Mouse (Mus musculus): ENCODE results near the gene Gm10197.

Gene Gm10197

GRCm38 (mm10) chr19:53359160-53360033 is 12.2 kb downstream of the Gm10197 start:
- DNase-seq (ENCODE audit: low read depth): no peak

DNA sequence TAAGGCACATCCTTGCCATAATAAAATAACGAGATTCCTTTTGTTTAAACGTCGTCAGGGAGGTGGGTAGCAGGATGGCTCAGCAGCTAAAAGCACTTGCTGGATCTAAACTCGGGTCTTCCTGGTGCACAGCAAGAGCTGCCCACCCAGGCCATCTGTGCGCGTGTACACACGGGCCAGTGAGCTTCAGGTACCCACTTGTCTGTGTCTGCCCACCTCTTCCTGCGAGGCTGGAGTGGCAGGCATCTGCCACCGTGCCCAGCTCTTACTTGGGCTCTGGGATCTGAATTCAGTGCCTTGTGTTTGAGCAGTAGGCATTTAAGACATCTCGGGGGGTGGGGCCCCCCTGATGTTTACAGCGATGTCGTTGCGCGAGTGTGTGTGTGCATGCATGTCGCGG is 16.5 kb downstream of the Gm10197 start:
- DNase-seq (ENCODE audit: low read depth): no peak

DNA sequence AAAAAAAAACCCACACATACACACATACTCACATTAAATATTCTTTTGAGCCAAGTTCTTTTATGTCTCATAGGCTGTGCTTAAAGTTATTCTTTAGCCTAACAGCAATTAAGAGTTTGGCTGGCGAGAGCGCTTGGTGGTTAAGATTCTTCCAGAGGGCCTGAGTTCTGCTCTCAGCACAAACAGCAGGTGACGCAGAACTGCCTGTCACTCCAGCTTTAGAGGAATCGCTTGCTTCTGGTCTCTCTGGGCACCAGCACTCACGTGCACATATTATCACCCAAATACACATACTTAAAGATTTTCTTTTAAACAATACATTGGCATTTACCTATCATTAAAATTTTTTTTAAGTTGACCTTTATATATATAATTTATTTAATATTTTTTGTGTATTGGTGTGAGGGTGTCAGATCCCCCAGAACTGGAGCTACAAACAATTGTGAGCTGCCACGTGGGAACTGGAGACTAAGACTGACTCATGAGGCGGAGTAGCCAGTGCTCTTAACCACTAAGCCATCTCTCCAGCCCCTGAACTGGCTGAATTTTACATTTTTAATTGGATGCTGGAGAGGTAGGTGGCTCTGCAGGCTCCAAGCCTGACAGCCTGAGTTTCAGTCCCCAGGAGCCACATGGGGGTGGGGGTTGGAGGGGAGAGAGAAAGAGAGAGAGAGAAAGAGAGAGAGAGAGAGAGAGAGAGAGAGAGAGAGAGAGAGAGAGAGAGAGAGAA is 17.1 kb downstream of the Gm10197 start:
- no peak for DNase-seq (ENCODE audit: low read depth)

- no peak for DNase-seq (ENCODE audit: low read depth)
Measured at GRCm38 (mm10) chr19:53353864-53354263, 17.7 kb downstream of the Gm10197 start.

DNA sequence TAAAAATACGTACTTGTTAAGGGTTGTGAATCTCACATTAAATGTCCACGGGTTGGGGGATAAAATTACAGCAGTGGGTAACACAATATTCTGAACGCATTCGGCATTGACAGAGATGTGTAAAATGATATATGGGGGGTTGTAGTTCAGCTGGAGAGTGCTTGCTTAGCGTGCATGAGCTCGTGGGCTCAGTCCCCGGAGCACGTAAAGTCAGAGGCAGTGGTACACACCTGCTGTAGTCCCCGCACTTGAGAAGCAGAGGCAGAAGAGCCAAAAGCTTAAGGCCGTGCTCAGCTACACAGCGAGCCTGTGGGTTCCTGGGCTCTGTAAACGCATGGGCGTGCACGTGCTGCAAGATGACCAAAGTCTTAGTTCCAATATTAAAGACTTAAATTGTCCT is 25.8 kb downstream of the Gm10197 start:
- no peak for DNase-seq (ENCODE audit: low read depth)

DNA sequence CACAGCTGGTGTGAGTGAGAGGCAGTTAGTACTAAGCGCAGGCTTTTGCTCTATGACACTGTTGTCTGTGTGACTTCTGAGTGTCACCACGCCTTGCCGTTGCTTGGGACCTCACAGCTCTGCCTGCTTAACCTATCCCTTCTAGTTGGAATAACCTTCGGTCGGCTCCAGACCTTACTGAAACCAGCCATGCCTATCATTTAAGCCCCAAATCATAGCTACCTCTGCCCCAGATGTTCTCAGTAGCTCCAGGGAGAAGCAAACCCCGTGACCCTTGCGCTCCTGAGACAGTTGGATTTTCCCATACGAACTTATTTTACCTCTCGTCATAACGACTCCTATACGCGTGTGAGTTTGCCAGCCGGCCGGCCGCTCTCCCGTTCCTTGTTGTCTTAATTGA is 27.5 kb downstream of the Gm10197 start:
- DNase-seq (ENCODE audit: low read depth): no peak

DNA sequence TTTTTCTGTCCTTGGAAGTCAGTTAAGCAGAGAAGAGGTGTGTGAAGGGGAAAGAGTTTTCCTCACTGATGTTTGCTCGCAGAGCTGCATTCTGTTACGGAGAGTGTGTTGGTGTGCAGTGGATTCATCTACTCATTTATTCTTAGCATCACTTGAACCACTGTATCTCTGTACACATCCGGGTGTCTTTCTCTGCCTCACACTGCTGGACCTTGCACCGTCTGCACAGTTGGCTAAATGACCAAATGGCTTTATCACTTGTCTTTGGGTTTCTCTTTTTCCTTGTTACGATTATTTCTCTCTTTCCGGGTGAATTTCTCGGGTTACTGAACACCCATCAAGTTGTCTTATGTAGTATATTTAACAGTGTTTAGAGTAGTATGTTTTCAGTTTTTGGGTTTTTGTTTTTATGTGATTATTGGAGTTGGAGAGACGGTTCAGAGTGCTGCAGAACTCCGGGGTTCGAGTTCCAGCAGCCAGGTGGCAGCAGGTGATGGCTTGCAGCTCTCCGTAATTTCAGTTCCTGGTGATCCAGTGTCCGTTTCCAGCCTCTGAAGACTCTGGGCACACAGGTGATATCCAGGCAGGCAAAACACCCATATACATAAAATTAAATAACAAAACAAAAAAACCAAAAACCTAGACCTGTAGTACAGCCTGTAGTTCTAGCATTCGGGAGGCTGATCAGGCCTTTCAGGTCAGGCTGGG is 28.2 kb downstream of the Gm10197 start:
- no peak for DNase-seq (ENCODE audit: low read depth)

DNA sequence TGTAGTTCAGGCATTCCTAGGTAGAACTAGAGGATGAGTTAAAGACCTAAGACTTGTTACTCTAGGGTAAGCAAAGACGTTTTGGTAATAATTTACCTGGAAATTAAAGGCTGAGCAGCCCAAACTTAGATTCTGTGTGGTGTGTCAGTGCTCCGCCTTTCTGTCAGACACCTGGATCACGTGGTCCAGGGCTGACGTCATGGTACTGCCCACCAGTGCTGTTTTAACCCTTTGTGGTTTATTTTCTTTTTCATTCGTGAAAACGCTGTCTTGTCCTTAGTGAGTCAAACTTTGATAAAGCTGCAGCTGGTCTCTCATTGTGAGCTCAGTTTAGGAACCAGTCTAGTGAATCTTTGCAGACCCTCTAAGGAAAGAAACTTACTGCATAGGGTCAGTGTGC is 31.1 kb downstream of the Gm10197 start:
- DNase-seq (ENCODE audit: low read depth): peak; percentile 17

DNA sequence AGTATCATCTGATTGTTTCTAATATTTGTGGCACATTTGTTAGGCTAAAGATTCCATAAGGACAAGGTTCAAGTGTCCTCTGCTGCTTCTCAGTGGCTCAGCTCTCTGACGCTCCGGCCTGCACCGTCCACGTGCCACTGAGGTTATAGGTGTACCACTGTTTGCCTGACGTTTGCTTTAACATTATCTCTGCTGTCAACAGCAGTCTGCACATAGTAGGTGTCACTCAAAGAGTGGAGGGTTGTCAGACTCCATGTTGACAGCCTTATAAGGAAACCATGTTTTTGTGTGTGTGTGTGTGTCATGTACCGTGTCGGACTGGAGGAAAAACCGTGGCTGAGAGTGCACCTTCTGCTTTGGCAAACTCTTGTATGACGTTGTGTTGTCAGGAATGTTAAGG is 36.3 kb downstream of the Gm10197 start:
- DNase-seq (ENCODE audit: low read depth): no peak

- DNase-seq (ENCODE audit: low read depth): no peak
Measured at GRCm38 (mm10) chr19:53333730-53334129, 37.8 kb downstream of the Gm10197 start.

GRCm38 (mm10) chr19:53331882-53332500 is 39.6 kb downstream of the Gm10197 start:
- no peak for DNase-seq (ENCODE audit: low read depth)

GRCm38 (mm10) chr19:53329992-53330381 is 41.6 kb downstream of the Gm10197 start:
- DNase-seq (ENCODE audit: low read depth): no peak

DNA sequence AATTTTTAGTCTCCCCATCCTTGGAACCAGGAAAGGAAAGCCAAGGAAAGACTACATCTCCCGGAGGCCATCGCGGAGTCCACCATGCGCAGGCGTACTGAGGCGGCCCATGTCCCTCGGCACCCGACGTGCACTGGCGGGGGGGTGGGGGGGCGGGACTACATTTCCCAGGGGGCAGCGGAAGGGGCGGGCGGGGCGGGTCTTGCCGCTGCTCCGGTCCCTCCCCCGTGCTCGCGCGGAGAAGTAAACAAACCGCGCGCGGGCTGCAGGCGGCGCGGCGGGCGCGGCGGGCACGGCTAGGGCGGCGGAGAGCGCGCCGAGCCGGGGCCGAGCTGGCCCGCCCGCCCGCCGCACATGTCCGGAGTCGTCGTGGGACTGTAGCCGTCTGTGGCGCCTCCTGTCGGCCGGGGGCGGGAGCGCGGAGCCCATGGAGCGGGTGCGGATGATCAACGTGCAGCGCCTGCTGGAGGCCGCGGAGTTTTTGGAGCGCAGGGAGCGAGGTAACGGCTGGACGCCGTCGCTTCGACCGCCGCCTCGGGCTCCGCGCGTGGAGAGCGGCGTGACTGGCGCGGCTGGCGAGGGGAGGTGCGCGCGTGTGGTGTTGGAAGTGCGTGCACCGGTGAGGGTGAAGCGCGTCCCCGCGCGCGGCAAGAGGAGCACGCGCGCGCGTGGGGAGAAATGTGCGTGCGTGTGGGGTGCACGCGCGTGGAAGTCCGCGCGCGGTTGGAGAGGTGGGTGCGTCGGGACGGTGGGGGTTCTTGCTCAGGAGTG is 42.2 kb downstream of the Gm10197 start:
- no peak for DNase-seq (ENCODE audit: low read depth)

GRCm38 (mm10) chr19:53328116-53328515 is 43.5 kb downstream of the Gm10197 start:
- DNase-seq (ENCODE audit: low read depth): no peak

DNA sequence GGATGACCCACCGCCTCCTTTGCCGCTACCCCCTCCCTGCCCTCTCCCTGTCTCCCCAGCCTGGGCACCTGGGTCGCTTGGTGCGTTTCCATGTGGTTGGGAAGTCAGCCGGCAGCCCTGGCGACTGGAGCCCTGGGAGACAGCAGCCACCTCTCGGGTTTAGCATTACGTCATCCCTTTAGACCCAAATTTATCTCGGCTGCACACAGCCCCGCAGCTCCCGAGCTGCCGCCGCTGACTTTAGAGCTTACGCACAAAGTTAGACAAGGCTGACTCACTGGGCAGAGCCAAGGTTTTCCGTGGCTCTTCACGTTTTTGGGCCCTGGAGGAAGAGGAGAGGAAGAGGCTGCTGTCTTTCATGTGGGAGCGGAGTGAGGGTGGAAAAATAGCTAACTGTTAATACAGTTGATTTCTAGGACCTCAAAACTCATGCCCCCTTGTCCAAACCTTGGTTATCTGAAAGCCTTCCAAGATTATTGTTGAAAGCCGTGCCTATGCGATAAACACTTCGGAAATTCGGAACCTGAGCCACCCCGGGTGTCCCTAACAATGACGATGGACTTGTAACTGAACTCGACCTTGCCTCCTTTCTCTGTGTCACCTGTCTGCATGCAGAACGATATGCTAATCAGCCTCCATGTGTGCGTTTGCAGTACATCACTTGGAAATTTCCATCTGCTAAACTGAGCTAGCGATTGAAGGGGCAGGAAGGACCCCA is 45.8 kb downstream of the Gm10197 start:
- DNase-seq (ENCODE audit: low read depth): no peak

- no peak for DNase-seq (ENCODE audit: low read depth)
Measured at GRCm38 (mm10) chr19:53324866-53325265, 46.7 kb downstream of the Gm10197 start.

DNA sequence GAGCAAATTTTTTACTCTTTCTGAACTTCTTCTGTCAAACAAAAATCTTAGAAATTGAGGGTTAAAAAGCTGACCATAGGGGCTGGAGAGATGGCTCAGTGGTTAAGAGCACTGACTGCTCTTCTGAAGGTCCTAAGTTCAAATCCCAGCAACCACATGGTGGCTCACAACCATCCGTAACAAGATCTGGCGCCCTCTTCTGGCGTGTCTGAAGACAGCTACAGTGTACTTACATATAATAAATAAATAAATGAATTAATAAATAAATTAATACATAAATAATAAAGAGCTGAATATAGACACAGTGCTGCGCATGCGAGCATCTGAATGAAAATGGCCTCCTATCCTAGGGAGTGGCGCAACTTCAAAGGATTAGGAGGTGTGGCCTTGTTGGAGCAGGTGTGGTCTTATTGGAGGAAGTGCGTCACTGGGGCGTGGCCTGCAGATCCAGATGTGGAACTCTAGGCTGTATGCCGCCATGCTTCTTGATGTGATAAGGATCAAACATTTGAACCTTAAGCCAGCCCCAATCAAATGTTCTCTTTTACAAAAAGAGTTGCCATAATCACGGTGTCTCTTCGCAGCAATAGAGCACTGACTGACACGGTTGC is 49.0 kb downstream of the Gm10197 start:
- no peak for DNase-seq (ENCODE audit: low read depth)

Measured in c-Kit-positive CD71-negative TER-119-negative erythroid progenitor cells, embryonic 14.5 days (primary cell).